Mouse (Mus musculus): ENCODE results near the gene Cacna1a.
A peak's percentile ranks its signal among the peaks of the same experiment; 100 is the strongest.

Gene Cacna1a

DNA sequence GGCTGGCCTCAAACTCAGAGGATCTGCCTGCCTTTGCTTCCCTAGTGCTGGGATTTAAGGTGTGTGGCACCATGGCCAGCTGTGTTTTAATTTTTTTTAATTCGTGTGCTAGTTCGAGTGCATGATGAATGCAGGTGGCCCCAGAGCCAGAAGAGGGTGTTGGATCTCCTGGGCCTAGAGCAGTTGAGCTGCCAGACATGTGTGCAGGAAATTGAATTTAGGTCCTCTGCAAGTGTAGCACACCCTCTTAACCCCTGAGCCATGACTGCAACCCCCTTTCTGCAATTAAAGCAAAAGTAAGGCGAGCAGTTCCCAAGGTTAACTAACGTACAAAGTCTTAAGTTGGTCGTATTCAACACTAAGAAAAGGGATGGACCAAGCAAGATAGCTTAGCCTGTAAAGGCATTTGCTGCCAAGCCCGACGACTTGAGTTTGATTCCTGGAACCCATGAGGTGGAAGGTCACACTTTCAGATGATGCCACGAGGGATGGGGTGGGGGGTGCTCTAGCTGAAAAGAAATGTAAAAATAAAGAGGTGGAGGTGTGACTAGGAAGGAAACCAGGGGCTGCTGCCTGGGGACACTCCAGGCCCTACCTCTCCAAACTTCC lies 249.8 kb downstream of the Cacna1a start:
- DNase-seq (ENCODE audit: low spot score in 2 of 2): no peak

- DNase-seq (ENCODE audit: low spot score in 2 of 2): peak in 1 of 2 experiments; percentile 40
Observed at GRCm38 (mm10) chr8:84638555-84639161, 250.4 kb downstream of the Cacna1a start.

DNA sequence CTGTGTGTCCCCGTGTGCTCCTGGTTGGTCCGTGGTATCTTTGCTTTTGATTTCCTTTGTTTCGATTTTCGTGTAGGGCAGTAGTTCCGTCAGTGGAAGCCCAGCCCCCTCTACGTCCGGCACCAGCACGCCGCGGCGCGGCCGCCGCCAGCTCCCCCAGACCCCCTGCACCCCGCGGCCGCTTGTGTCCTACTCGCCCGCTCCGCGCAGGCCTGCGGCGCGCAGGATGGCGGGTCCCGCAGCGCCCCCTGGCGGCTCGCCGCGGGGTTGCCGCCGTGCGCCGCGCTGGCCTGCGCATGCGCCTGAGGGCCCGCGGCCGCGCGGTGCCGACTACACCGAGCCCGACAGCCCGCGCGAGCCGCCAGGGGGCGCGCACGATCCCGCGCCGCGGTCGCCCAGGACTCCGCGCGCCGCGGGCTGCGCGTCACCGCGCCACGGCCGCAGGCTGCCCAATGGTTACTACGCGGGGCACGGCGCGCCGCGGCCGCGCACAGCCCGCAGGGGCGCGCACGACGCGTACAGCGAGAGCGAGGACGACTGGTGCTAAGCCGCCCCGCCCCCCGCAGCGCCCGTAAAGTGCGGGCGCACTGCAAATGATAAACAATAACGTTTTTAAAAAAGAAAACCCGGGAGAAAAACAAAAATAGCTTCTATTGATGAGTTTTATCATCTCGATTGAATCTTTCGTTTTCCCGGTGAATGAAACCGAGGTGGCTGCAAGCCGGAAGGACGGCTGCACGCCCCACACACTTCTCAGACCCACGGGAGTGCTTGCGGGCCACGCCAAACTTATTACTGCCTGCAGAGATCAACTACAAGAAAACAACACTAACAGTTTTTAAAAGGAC lies 251.1 kb downstream of the Cacna1a start:
- DNase-seq (ENCODE audit: low spot score in 2 of 2): peak; percentile 88 to 93

GRCm38 (mm10) chr8:84640010-84640588 lies 251.9 kb downstream of the Cacna1a start:
- no peak for DNase-seq (ENCODE audit: low spot score in 2 of 2)

DNA sequence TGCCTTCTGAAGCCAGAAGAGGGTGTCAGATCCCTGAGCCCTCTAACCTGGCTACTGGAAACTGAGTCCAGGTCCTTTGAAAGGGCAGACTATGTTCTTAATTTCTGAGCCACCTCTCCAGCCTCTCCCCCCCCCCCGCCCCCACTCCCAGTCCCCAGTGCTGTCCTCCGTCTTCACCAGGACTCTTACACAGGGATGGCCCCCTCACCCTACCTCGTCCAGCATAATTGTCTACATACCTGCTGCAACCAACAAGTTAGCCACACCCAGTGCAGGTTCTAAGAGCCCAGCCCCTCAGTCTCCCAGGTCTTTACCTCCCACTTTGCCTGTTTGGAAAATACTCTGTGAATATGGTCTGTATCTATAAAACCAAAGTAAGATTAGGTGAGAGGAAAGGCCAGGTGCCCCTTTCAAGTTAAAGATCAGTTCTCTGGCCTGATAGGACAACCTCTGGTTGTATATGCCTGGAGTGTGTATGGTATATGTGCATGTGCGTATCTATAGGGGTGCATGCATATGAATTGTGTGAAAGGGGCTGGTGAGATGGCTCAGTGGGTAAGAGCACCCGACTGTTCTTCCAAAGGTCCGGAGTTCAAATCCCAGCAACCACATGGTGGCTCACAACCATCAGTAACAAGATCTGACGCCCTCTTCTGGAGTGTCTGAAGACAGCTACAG lies 252.5 kb downstream of the Cacna1a start:
- DNase-seq (ENCODE audit: low spot score in 2 of 2): no peak

DNA sequence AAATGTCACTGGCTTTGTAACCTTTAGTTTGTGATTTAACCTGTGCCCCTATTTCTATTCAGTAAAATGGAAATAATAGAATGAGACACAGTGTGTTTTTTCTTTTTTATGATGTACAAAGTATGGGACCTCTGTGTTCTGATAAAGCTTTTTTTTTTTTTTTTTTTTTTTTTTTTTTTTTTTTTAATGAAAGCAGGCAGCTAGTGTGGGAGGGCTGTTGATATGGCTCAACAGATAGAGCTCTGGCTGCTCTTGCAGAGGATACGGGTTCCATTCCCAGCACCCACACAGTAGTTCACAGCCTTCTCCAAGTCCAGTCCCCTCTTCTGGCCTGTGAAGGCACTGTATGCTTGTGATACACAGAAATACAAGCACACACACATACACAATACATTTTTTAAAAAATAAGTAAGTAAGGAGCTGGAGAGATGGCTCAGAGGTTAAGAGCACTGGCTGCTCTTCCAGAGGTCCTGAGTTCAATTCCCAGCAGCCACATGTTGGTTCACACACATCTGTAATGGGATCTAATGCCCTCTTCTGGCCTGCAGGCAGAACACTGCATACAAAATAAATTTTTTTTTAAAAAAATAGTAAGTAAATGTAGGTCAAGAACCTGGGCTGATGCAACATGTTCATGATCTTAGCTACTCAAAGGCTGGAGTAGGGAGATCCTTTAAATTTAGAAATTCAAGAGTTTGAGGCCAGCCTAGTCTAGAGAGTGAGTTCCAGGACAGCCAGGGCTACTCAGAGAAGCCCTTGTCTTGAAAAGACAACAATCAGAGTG lies 253.5 kb downstream of the Cacna1a start:
- DNase-seq (ENCODE audit: low spot score in 2 of 2): no peak

- DNase-seq (ENCODE audit: low spot score in 2 of 2): no peak
Observed at GRCm38 (mm10) chr8:84643019-84643418, 254.8 kb downstream of the Cacna1a start.

- DNase-seq (ENCODE audit: low spot score in 2 of 2): no peak
Observed at GRCm38 (mm10) chr8:84646800-84647199, 258.6 kb downstream of the Cacna1a start.

- no peak for DNase-seq (ENCODE audit: low spot score in 2 of 2)
Observed at GRCm38 (mm10) chr8:84647461-84647901, 259.2 kb downstream of the Cacna1a start.

DNA sequence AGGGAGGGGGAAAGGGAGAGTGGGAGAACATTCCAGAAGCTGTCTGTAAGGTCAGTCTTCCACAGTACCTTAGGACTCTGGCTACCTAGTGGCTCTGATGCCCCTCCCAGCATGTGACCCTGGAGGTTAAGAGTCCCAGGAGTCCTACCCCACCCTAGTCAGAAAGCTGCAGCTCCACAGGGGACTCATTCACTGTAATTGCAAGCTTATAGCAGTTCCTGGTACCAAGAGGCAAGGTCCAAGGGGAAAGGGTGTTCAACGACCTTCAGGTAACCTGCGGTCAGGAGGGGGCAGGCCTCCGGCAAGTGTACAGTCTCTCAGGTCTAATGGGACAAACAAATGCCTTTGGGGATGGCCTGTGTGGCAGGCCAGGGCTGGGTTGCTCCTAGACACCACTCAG lies 262.0 kb downstream of the Cacna1a start:
- no peak for DNase-seq (ENCODE audit: low spot score in 2 of 2)

GRCm38 (mm10) chr8:84653092-84653631 lies 264.9 kb downstream of the Cacna1a start:
- no peak for DNase-seq (ENCODE audit: low spot score in 2 of 2)

DNA sequence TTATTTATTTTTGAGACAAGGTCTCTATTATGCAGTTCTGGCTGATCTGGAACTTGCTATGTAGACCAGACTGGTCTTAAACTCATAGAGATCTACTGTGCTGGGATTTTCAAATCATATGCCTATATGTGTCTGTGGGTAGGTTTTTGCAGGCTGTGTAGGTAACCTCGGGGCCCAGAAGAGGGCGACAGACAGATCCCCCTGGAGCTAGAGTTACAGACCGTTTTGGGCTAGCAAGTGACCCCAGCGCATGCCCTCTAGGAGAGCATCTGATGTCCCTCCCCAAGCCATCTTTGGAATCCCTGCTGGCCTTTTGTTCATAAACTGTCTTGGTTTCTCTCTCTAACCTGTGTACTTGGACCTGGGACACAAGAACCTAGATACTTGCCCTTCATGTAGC lies 266.4 kb downstream of the Cacna1a start:
- DNase-seq (ENCODE audit: low spot score in 2 of 2): no peak

DNA sequence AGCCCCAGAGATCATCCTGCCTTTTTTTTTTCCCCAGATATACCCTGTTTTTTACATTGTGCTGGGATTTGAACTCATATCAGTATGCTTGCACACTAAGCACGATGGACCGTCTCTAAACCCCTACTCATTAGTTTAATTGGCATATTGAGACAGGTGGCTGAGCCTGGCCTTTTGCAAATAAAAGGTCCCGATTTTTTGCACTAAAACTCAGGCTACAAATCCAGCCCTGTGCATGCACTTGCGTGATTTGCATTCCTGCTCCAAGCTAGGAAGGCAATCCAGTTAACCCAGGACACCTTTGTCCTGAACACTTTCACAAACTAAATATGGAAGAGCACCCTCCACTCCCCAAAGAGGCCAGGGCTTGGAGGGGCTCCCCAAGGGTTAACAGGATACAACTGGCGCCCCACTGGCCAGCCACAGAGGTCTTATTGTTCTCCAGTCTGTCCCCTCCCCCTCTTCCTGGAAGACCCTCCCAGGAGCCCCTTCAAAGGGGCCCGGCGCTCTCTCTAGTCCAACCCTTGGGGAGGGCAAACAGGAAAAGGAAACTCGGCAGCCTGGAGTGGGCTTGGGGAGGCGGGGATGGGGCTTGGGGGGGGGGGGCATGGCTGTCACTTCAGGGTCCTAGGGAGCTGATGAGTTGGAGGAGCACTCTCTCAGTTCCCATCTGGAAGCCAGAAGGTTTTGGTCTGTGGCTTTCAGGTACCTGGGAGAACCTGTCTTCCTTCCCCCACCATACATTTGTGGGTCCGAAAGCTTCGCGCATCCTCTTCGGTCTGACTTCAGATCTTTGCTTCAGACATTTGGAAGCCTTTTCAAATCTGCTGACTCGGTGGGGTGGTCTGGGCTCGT lies 267.3 kb downstream of the Cacna1a start:
- no peak for DNase-seq (ENCODE audit: low spot score in 2 of 2)

GRCm38 (mm10) chr8:84656191-84656525 lies 267.9 kb downstream of the Cacna1a start:
- no peak for DNase-seq (ENCODE audit: low spot score in 2 of 2)

GRCm38 (mm10) chr8:84656641-84657126 lies 268.4 kb downstream of the Cacna1a start:
- peak; percentile 47 to 59 for DNase-seq (ENCODE audit: low spot score in 2 of 2)

GRCm38 (mm10) chr8:84657203-84657602 lies 269.0 kb downstream of the Cacna1a start:
- no peak for DNase-seq (ENCODE audit: low spot score in 2 of 2)

- DNase-seq (ENCODE audit: low spot score in 2 of 2): no peak
Observed at GRCm38 (mm10) chr8:84657680-84658079, 269.4 kb downstream of the Cacna1a start.

DNA sequence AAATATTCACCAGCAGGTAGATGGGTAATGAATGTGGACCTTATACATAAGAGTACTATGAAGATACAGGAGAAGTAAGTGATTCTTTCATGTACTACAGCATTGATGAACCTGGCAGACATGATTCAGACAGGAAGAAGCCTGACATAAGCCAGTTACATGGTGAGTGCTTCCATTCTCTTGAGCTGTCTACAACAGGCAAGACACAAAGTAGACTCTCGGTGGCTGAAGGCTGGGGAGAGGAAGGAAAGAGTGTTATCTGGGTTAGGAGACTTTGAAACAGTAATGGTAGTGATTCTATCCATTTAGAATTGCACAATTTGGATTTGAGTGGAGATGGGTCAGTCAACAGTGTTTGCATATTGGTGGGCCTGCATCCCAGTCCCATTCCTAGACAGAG lies 270.7 kb downstream of the Cacna1a start:
- no peak for DNase-seq (ENCODE audit: low spot score in 2 of 2)

DNA sequence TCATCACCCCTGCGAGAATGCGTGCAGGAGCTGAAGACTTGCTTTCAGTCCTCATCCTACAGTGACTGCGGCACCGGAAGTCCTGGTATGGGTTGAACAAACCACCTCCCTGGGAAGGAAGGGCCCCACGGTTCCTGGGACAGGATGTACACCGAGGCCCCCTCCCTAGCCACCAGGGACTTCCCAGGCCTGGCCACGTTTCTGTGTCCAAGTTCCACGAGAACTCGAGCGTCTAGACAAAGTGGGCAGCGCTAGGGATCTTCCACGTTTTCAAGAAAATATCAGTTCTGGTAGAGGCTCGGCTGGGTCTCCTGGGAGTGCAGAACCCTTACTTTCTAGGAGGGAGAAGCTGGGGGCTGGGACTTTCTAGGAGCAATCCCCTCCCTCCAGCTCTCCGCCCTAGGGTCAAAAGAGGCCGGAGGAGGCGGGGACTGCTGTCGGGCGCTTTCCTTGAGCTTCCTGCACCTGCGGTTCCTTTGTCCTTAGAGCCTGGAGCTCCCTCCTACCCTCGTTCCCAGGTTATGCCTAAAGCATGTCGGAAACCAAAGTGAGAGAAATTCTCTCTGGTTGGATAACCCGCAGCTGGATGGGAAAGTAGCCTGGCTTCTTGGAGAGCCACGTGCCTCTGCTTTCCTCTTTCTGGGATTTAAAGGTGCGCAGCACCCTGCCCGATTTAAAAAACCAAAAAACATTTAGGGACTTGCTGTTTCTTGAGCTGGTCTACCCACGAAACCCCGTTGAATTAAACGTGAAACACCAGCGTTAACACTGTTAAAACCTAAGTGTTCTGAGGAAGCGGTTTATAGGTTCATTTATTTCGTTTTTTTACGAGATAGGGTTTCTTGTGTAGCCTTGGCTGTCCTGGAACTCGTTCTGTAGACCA lies 271.9 kb downstream of the Cacna1a start:
- DNase-seq (ENCODE audit: low spot score in 2 of 2): peak; percentile 31 to 42
